Mouse (Mus musculus) cerebellum, adult 8-10 months (tissue): ENCODE measurements at regions not wholly inside any gene's neighbourhood (a gene's known extent, or its start where the extent isn't known, plus 50 kb on each side); places are given as distances from the start of the nearest gene placed in this dataset.

Experiments
- DNase-seq: peaks from one replicate; pipeline ENCODE4 v3.0.0; 2022

- no peak for DNase-seq
Observed at GRCm38 (mm10) chr3:148315286-148315685, 675.1 kb downstream of the Adgrl2 start.

DNA sequence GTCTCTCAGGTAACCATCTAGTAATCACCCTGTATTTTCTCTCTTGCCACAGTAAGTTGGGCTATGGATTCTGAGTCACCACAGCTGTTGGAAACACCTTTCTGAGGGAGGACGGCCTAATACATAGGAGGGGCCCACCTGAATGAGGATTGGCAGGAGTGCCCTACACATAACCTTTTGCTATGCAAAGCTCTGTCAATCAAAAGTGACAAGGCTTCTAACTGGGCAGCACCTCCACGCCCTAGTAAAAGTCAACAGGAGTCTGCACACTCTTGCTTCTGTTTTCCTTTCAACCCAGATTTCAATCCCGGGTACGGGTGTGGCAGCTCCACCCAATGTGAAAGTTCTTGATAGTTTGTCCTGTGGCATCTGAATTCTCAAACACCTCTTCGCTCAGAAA is 694.8 kb downstream of the Adgrl2 start:
- no peak for DNase-seq

GRCm38 (mm10) chr3:148278978-148279377 is 711.4 kb downstream of the Adgrl2 start:
- no peak for DNase-seq

- DNase-seq = no peak
Observed at GRCm38 (mm10) chr3:148272159-148272848, 718.1 kb downstream of the Adgrl2 start.

DNA sequence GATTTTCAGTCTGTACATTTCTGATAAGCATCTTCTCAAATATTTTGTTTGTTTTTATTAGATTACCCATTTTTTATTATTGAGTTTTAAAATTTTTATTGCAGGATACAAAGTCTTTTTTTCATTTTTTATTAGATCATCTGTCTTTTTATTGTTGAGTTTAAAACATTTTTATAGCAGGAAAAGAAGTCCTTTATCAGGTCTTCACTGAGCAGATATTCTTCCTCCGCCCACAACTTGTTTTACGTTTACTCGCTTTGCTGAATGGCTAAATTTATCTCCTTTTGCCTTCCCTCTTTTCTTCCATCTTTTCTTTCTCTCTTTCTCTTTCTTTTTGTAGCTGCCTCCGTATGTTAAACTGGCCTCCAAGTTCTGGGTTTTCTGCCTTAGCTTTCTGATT is 721.5 kb downstream of the Adgrl2 start:
- DNase-seq = no peak

- DNase-seq = no peak
Observed at GRCm38 (mm10) chr3:148259211-148259610, 731.1 kb downstream of the Adgrl2 start.

DNA sequence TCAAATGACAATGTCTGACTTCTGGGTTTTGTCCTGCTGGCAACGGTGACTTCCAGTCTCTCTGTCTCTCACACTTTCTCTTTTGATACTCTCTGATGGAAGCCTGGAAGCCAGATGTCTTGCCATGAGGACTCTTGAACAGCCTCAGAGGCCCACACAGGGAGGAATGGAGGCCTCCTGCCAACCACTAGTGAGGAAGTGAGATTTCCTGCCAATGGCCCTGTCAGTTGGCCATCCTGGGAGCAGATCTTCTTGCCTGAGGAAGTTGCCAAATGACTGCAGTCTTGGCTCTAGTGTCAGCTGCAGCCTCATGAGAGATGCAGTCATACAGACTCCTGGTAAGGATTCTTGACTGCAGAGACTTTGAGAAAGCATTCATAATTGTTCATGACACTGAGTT is 741.7 kb downstream of the Adgrl2 start:
- DNase-seq = peak; percentile 17

DNA sequence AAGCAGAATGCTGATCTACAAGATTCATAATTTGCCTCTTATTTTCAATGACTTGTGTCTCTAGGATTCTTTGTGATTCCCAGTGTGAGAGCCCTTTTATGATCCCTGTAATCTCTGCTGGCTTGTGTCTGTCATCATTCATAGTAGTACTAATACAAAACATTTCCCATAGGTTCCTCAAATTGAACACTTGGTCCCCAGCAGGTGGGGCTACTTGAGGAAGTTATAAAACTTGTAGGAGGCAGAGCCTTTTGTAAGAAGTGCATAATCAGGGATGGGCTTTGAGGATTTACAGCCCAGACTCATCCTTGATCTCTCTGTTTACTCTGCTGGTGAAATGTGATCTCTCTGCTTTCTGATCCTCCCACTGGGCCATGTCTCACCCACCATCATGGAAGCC is 743.6 kb downstream of the Adgrl2 start:
- no peak for DNase-seq

GRCm38 (mm10) chr3:148238093-148238492 is 752.3 kb downstream of the Adgrl2 start:
- DNase-seq = no peak

GRCm38 (mm10) chr3:148237555-148237954 is 752.8 kb downstream of the Adgrl2 start:
- no peak for DNase-seq

DNA sequence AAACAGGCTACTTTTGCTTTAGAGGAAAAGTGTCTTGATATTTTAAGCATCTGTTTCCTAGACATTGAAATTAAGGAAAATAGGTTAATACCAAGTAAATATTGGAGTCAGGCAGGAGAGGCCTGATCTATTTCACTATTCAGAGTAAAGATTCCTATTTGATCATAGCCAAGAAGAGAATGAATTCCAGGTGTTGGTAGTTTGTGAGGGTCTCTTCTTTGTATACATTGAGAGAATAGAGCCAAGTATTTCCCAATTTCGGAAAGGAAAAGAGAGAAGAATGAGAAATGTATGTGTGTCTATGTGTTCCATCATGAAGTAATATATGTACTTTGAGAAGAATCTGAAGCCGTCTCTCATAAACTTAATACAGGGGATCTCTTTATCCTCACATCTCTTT is 756.7 kb downstream of the Adgrl2 start:
- DNase-seq = no peak

DNA sequence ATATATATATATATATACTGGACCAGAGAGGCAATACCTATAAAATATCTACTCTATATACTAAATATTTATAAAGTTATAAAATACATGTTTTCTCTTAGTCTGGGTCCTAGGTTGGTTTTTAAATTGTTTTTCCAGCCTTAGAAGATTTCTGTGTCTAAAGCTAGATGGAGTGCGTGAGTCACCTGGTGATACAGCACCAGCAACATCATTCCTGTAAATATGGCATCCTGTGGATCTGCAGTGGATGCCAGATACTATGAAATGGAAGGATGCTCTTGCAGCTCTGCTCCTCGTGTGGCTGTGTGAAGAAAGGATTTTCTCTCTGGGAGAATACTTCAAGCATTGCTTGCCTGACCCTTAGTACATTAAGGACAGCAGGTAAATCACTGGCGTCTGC is 761.2 kb downstream of the Adgrl2 start:
- no peak for DNase-seq

DNA sequence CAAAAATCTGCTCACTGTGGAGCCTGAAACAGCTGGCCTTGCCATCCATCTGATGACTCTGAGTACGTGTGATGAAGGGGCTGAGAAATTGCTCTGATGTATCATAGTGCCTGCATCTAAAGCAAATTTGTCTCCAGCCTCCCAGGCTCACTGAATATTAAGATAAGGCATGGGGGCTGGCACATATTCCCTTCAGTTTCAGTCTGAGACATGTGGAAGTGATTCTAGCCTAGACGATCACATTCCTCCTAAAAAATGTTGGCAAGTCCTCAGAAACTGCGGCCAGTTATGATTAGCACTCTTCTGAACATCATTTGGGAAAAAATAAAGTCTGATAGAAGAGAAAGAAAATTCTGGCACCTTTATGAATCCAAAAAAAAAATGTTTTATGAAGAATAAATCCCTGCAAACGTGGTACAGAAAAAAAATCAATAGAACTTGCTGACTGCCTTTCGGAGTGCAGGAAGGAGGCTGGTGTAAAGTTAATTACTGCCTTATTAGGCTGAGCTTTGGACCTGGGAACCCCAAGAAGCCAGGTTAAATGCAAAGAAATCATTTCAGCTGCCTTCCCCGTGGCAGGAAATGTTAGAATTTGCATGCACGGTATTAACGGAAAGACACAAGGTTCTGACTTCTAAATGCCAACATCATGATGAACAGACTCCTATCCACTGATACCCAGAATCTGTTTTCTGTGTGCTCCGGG is 762.2 kb downstream of the Adgrl2 start:
- DNase-seq = no peak

DNA sequence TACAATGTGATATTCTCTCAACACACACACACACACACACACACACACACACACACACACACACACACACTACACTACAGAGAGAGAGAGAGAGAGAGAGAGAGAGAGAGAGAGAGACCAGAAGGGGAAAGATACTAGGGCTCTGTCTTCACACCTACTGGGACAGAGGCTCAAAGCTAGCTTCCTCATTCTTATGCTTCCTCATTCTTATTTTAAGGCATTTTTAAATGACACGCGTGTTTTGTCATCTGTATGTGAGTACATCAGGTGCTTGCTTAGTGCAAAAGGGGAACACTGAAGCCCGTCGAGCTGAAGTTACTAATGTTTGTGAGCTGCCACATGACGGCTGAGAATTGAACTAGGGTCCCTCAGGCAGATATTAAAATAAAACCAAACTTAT is 769.5 kb downstream of the Adgrl2 start:
- no peak for DNase-seq

- no peak for DNase-seq
Observed at GRCm38 (mm10) chr3:148220024-148220590, 770.2 kb downstream of the Adgrl2 start.

GRCm38 (mm10) chr3:148202148-148202547 is 788.2 kb downstream of the Adgrl2 start:
- DNase-seq = no peak

- DNase-seq = no peak
Observed at GRCm38 (mm10) chr3:148186704-148187103, 803.7 kb downstream of the Adgrl2 start.

- DNase-seq = no peak
Observed at GRCm38 (mm10) chr3:148167556-148167955, 822.8 kb downstream of the Adgrl2 start.

DNA sequence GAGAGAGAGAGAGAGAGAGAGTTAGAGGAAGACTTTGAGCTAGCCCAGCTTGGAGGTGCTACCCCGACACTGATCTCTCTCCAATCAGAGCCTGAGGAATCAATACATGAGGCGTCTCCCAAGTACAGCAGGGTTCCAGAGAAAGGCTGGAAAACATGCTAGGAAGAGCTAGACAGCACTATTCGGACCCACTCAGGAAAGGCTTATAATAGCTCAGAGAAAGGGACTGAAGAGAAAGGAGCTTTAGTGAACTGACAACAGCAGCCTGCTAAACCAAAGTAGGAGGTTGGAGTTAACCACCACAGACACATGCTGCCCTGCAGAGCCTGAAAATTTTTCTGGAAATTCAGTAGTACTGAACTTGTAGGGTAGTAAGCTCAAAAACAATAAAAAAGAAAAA is 831.3 kb downstream of the Adgrl2 start:
- no peak for DNase-seq

GRCm38 (mm10) chr3:148158533-148158932 is 831.8 kb downstream of the Adgrl2 start:
- DNase-seq = no peak

DNA sequence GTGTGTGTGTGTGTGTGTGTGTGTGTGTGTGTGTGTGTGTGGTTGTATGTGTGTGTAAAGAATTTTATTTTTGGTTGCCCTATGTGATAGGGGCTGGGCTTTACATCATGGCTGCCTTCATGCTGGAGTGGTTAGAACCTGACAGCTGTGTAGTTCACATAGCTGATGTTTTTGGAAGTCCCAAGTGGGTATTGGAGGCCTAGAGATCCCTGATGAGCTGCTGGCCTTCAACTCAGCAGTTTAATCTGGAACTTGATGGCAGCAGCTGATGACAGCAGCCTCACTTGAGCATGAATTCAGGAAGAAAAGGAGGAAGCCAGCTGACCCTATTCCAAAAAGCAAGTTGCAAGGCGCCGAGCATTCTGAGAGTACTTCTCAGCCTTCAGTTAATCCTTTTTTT is 846.6 kb downstream of the Adgrl2 start:
- no peak for DNase-seq

DNA sequence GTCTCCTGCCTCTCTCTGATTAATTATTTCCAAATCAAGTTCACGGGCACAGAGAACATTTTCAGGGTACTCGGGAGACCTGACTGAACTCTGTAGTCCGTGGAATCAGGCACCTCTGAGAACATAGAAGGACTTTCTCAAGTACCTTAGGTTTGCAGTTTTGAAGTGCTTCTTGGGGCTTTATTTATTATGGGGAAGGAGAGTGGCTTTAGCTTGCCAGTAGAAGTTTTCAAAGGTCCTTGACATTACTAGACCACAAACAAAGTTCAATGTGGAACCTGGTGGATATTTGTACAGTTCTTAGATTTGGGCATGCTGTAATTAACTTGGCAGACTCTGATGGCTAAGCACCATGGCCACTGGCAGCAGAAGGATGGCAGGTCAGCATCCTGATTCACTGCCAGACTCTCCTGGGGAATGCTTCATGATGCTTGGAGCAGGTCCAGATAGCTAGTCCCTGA is 853.5 kb downstream of the Adgrl2 start:
- no peak for DNase-seq

GRCm38 (mm10) chr3:148134646-148135045 is 855.7 kb downstream of the Adgrl2 start:
- DNase-seq = no peak

GRCm38 (mm10) chr3:148115576-148115975 is 874.8 kb downstream of the Adgrl2 start:
- no peak for DNase-seq
